Mouse (Mus musculus): ENCODE results near the gene Tmtc2. TPM values are rescaled to one million over a fixed set of nuclear protein-coding genes. Genes with fewer than 3 reads are reported as not detected.

Gene Tmtc2
- polyA plus RNA-seq, 1 experiment = 5.2 TPM

DNA sequence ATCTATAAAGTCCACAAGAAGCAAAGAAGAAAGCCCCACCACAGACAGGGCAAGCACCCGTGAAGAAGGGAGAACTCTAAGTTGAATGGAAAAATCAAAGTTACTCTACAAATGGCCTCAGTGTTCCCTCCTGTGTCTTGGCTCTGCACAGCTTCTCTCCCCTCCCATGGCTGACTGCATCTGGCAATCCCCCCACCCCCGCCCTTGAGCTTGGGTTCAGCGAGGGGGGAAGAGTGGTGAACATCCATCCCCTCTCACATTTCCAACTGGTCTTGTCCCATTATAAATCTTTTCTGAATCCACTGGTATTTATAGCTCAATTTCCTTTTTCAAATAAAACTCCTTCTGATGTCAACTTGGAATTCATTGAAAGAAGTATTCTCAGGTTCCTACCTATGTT lies 129.9 kb downstream of the Tmtc2 start:
- H3K4me1 ChIP-seq (ENCODE audit: control insufficient read depth, insufficient read depth, low read length) = no peaks in the 10 kb centered on the region
- TF ChIP-seq CTCF (IDR thresholded peaks at IDR 0.05; ENCODE audit: extremely low read depth, insufficient read depth, low read length) (no peak), POLR2A (IDR thresholded peaks at IDR 0.05; ENCODE audit: extremely low read depth, insufficient read depth, low read length) (no peak)
- no peak overlapping the region for H3K4me3 ChIP-seq (ENCODE audit: insufficient read depth, low read length)
- no peak overlapping the region for H3K27ac ChIP-seq (ENCODE audit: insufficient read depth, low read length)

- Histone ChIP-seq H3K4me3 (ENCODE audit: insufficient read depth, low read length) (no peak overlapping the region), H3K4me1 (ENCODE audit: control insufficient read depth, insufficient read depth, low read length) (no peaks in the 10 kb centered on the region), H3K27ac (ENCODE audit: insufficient read depth, low read length) (no peak overlapping the region)
- TF ChIP-seq CTCF (IDR thresholded peaks at IDR 0.05; ENCODE audit: extremely low read depth, insufficient read depth, low read length) (no peak), POLR2A (IDR thresholded peaks at IDR 0.05; ENCODE audit: extremely low read depth, insufficient read depth, low read length) (no peak)
Observed at GRCm38 (mm10) chr10:105434879-105435278, 139.4 kb downstream of the Tmtc2 start.

- H3K27ac ChIP-seq (ENCODE audit: insufficient read depth, low read length) = no peak overlapping the region
- no peak overlapping the region for H3K4me3 ChIP-seq (ENCODE audit: insufficient read depth, low read length)
- H3K4me1 ChIP-seq (ENCODE audit: control insufficient read depth, insufficient read depth, low read length) = no peaks in the 10 kb centered on the region; the same call in 1 of the 2 replicates
- TF ChIP-seq POLR2A (IDR thresholded peaks at IDR 0.05; ENCODE audit: extremely low read depth, insufficient read depth, low read length) (no peak), CTCF (IDR thresholded peaks at IDR 0.05; ENCODE audit: extremely low read depth, insufficient read depth, low read length) (no peak)
Observed at GRCm38 (mm10) chr10:105430885-105431284, 143.4 kb downstream of the Tmtc2 start.

DNA sequence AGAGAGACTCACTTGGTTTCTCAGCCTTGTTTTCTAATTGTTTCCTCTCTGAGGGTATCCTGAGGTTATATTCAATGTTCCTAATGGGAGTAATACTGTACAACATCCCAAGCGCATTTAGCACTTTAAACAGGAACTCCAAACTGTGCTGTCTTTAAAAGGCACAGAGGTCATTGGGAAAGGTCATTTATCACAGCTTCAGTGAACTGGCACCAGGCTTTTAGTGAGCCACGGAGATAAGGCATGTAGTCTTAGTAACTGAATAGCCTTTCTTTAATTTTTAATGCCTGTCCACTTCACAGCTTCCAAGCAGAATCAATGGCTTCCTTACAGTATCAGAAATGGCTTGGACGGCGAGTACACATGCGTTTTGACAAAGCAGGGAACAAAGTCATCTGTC lies 144.0 kb downstream of the Tmtc2 start:
- H3K4me1 ChIP-seq (ENCODE audit: control insufficient read depth, insufficient read depth, low read length) = no peaks in the 10 kb centered on the region; the same call in 1 of the 2 replicates
- TF ChIP-seq CTCF (IDR thresholded peaks at IDR 0.05; ENCODE audit: extremely low read depth, insufficient read depth, low read length) (no peak), POLR2A (IDR thresholded peaks at IDR 0.05; ENCODE audit: extremely low read depth, insufficient read depth, low read length) (no peak)
- no peak overlapping the region for H3K27ac ChIP-seq (ENCODE audit: insufficient read depth, low read length)
- H3K4me3 ChIP-seq (ENCODE audit: insufficient read depth, low read length) = no peak overlapping the region

- no peaks in the 10 kb centered on the region; the same call in 1 of the 2 replicates for H3K4me1 ChIP-seq (ENCODE audit: control insufficient read depth, insufficient read depth, low read length)
- TF ChIP-seq POLR2A (IDR thresholded peaks at IDR 0.05; ENCODE audit: extremely low read depth, insufficient read depth, low read length) (no peak), CTCF (IDR thresholded peaks at IDR 0.05; ENCODE audit: extremely low read depth, insufficient read depth, low read length) (no peak)
- no peak overlapping the region for H3K4me3 ChIP-seq (ENCODE audit: insufficient read depth, low read length)
- H3K27ac ChIP-seq (ENCODE audit: insufficient read depth, low read length) = no peak overlapping the region
Observed at GRCm38 (mm10) chr10:105428080-105428479, 146.2 kb downstream of the Tmtc2 start.

- no peak overlapping the region for H3K27ac ChIP-seq (ENCODE audit: insufficient read depth, low read length)
- H3K4me1 ChIP-seq (ENCODE audit: control insufficient read depth, insufficient read depth, low read length) = no peaks in the 10 kb centered on the region; the same call in 1 of the 2 replicates
Observed at GRCm38 (mm10) chr10:105427625-105428024, 146.6 kb downstream of the Tmtc2 start.

DNA sequence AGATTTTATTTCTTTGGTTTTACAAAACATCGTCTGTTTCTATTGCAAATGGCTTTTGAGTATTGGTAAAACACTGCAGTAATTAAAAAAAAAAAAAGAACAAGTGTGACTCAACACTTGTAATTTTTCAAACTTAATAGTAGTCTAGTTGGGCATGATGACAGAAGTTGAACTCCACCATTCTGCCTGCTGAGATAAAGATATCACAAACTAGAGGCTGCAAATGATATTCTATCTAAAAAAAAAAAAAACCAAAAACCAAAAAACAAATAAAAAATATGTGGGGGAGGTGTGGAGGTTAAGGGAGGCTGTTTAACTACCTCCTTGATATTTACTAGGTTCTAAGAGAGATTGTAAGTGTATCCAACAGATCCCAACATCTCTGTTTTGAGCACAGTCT lies 149.2 kb downstream of the Tmtc2 start:
- Histone ChIP-seq H3K4me1 (ENCODE audit: control insufficient read depth, insufficient read depth, low read length) (no peaks in the 10 kb centered on the region; the same call in 1 of the 2 replicates), H3K27ac (ENCODE audit: insufficient read depth, low read length) (no peak overlapping the region), H3K4me3 (ENCODE audit: insufficient read depth, low read length) (no peak overlapping the region)
- TF ChIP-seq POLR2A (IDR thresholded peaks at IDR 0.05; ENCODE audit: extremely low read depth, insufficient read depth, low read length) (no peak), CTCF (IDR thresholded peaks at IDR 0.05; ENCODE audit: extremely low read depth, insufficient read depth, low read length) (no peak)

More at GRCm38 (mm10) chr10:105427625-105428024, 146.6 kb downstream of the Tmtc2 start:
- TF ChIP-seq CTCF (IDR thresholded peaks at IDR 0.05; ENCODE audit: extremely low read depth, insufficient read depth, low read length) (no peak), POLR2A (IDR thresholded peaks at IDR 0.05; ENCODE audit: extremely low read depth, insufficient read depth, low read length) (no peak)
- no peak overlapping the region; the same call in 1 of the 2 replicates for H3K4me3 ChIP-seq (ENCODE audit: insufficient read depth, low read length)

- Histone ChIP-seq H3K27ac (ENCODE audit: insufficient read depth, low read length) (no peak overlapping the region), H3K4me3 (ENCODE audit: insufficient read depth, low read length) (no peak overlapping the region), H3K4me1 (ENCODE audit: control insufficient read depth, insufficient read depth, low read length) (no peaks in the 10 kb centered on the region; the same call in 1 of the 2 replicates)
- TF ChIP-seq CTCF (IDR thresholded peaks at IDR 0.05; ENCODE audit: extremely low read depth, insufficient read depth, low read length) (no peak), POLR2A (IDR thresholded peaks at IDR 0.05; ENCODE audit: extremely low read depth, insufficient read depth, low read length) (no peak)
Observed at GRCm38 (mm10) chr10:105423187-105423586, 151.1 kb downstream of the Tmtc2 start.

DNA sequence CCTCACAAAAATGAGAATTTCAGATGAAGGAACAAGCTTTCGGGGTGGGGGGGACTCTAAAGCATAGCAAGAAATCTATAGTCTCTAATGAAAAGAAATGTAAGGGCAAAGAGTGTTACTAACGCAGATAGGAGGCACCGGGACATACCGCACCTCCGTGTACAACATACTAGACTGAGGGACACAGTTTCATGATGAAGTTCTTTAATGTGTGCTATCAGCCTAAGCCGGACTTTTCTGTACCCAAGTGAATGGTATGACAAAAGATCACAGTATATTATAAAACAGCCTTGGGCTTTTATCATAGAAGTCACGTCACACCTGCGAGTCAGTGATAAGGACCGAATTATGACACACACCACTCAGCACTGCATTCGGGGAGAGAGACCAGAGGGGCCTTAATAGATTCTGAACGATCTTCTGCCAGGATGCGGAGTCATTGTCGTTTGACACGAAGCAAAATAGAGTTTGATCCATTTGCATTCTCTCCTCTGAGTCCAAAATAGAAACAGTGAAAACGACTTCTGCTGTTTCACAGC lies 156.3 kb downstream of the Tmtc2 start:
- no peak for TF ChIP-seq POLR2A (IDR thresholded peaks at IDR 0.05; ENCODE audit: extremely low read depth, insufficient read depth, low read length)
- TF ChIP-seq CTCF (IDR thresholded peaks at IDR 0.05; ENCODE audit: extremely low read depth, insufficient read depth, low read length) = no peak
- Histone ChIP-seq H3K27ac (ENCODE audit: insufficient read depth, low read length) (no peak overlapping the region), H3K4me1 (ENCODE audit: control insufficient read depth, insufficient read depth, low read length) (no peaks in the 10 kb centered on the region), H3K4me3 (ENCODE audit: insufficient read depth, low read length) (no peak overlapping the region)

- TF ChIP-seq POLR2A (IDR thresholded peaks at IDR 0.05; ENCODE audit: extremely low read depth, insufficient read depth, low read length) (no peak), CTCF (IDR thresholded peaks at IDR 0.05; ENCODE audit: extremely low read depth, insufficient read depth, low read length) (no peak)
- H3K27ac ChIP-seq (ENCODE audit: insufficient read depth, low read length) = no peak overlapping the region
- no peak overlapping the region for H3K4me3 ChIP-seq (ENCODE audit: insufficient read depth, low read length)
- H3K4me1 ChIP-seq (ENCODE audit: control insufficient read depth, insufficient read depth, low read length) = no peaks in the 10 kb centered on the region
Observed at GRCm38 (mm10) chr10:105416601-105417000, 157.7 kb downstream of the Tmtc2 start.

Measured in cortical plate, adult 2 months (tissue).